Mouse (Mus musculus) G1E (cell line): ENCODE data around the gene Ppp2r5c. TPM values are rescaled to one million over a fixed set of nuclear protein-coding genes. Genes with fewer than 3 reads are reported as not detected.

Experiments used
- ATAC-seq: 2 replicates; pipeline ENCODE4 v1.8.0; 2016; ENCODE audit warnings: mild to moderate bottlenecking; ENCODE audit not compliant: insufficient number of reproducible peaks, poor library complexity, low FRiP score, severe bottlenecking; ENCODE audit errors: extremely low read depth
- DNase-seq: peaks from one replicate; pipeline ENCODE4 v3.0.0; 2012; ENCODE audit warnings: low spot score
- H3K27me3 ChIP-seq: 2 replicates; pipeline ENCODE4 v1.6.1; 2012; ENCODE audit warnings: mild to moderate bottlenecking, low read length, inconsistent platforms; ENCODE audit not compliant: insufficient read depth
- H3K36me3 ChIP-seq: replicated peaks from 2 replicates; pipeline ENCODE3; 2012; ENCODE audit warnings: mild to moderate bottlenecking, inconsistent platforms
- H3K4me1 ChIP-seq: 2 replicates; pipeline ENCODE4 v1.6.1; 2012; ENCODE audit warnings: low read depth, low read length, inconsistent platforms, mixed read lengths; ENCODE audit not compliant: insufficient read depth
- H3K4me3 ChIP-seq: 2 replicates; pipeline ENCODE4 v1.5.1; 2012; ENCODE audit warnings: low read depth, mild to moderate bottlenecking, inconsistent platforms, low read length, moderate library complexity, mixed read lengths
- H3K9me3 ChIP-seq: replicated peaks from 2 replicates; pipeline ENCODE4 v1.6.1; 2012; ENCODE audit warnings: inconsistent platforms
- CTCF ChIP-seq: IDR thresholded peaks from 2 replicates; pipeline ENCODE4 v1.5.1; 2012; ENCODE audit warnings: low read depth, low read length, inconsistent platforms, mixed read lengths
- GATA1 ChIP-seq: IDR thresholded peaks from 2 replicates; pipeline ENCODE4 v1.6.1; 2012; ENCODE audit warnings: borderline replicate concordance, low read length, inconsistent platforms, mixed read lengths
- GATA2 ChIP-seq: IDR thresholded peaks from 2 replicates; pipeline ENCODE4 v1.6.1; 2012; ENCODE audit warnings: low read depth, low read length, inconsistent platforms, borderline replicate concordance
- POLR2AphosphoS5 ChIP-seq: IDR thresholded peaks from 2 replicates; pipeline ENCODE4 v1.6.1; 2012; ENCODE audit warnings: low read depth, low read length, inconsistent platforms; ENCODE audit not compliant: insufficient replicate concordance
- TAL1 ChIP-seq: conservative IDR thresholded peaks from 2 replicates; pipeline ENCODE4 v1.6.1; 2012; ENCODE audit warnings: low read depth, low read length, inconsistent platforms, mixed read lengths
- polyA plus RNA-seq: library from polyadenylated mRNA; stranded (reverse); fragments of >175 nt; gene quantifications from 2 replicates; pipeline ENCODE4 v1.2.3, GENCODE M21; 2012
- total RNA-seq, 2 experiments: library from RNA; stranded (forward) in 1 of 2; stranded (reverse) in 1 of 2; fragments of 200-1000 nt in 1 of 2; fragments of >200 nt in 1 of 2; fragmentation: Nextera tagmentation in 1 of 2; gene quantifications; 2 replicates each; pipeline ENCODE4 v1.2.3; 2014 to 2017

Ppp2r5c gene
- total and polyA plus RNA-seq, 3 experiments = 30.6 to 282 (median 192) TPM

- Histone ChIP-seq H3K4me3 (peak within 1 kb of the TSS; percentile 82), H3K9me3 (no peaks in the 10 kb centered on the region), H3K36me3 (peaks cover 22% of the 10 kb centered on the region), H3K4me1 (peaks cover 61% of the 10 kb centered on the region), H3K27me3 (peaks cover 9% of the 10 kb centered on the region)
- DNase-seq (peak; percentile 96), ATAC-seq (peak; percentile 83)
- TF ChIP-seq CTCF (no peak), POLR2AphosphoS5 (no peak), TAL1 (no peak)
Observed at GRCm38 (mm10) chr12:110601241-110602218, 154.6 kb downstream of the Ppp2r5c start, which contains the start of gene Dync1h1. Gene Dync1h1, plus strand, starts transcription at chr12:110601452.

GRCm38 (mm10) chr12:110606161-110606560 lies 159.2 kb downstream of the Ppp2r5c start:
- no peaks in the 10 kb centered on the region for H3K27me3 ChIP-seq
- TF ChIP-seq CTCF (no peak), TAL1 (no peak), GATA2 (no peak), POLR2AphosphoS5 (no peak), GATA1 (no peak)
- H3K4me3 ChIP-seq = no peak overlapping the region
- H3K4me1 ChIP-seq = peaks cover 60% of the 10 kb centered on the region
- H3K36me3 ChIP-seq = peaks cover 67% of the 10 kb centered on the region
- no peaks in the 10 kb centered on the region for H3K9me3 ChIP-seq
- peak; percentile 69 for DNase-seq
- peak; percentile 58 for ATAC-seq

- H3K27me3 ChIP-seq = no peaks in the 10 kb centered on the region
- H3K9me3 ChIP-seq = no peaks in the 10 kb centered on the region
- DNase-seq = no peak
- ATAC-seq = no peak
- no peak overlapping the region for H3K4me3 ChIP-seq
- no peak for TF ChIP-seq GATA1
- no peak for TF ChIP-seq POLR2AphosphoS5
- TF ChIP-seq CTCF = no peak
- TF ChIP-seq GATA2 = no peak
- TF ChIP-seq TAL1 = no peak
- peaks cover 60% of the 10 kb centered on the region for H3K4me1 ChIP-seq
- peaks cover 71% of the 10 kb centered on the region for H3K36me3 ChIP-seq
Observed at GRCm38 (mm10) chr12:110606676-110607075, 159.8 kb downstream of the Ppp2r5c start.

GRCm38 (mm10) chr12:110608460-110609152 lies 161.7 kb downstream of the Ppp2r5c start:
- ATAC-seq = peak; percentile 54
- DNase-seq = no peak
- no peak overlapping the region; the same call in 1 of the 2 replicates for H3K4me3 ChIP-seq

GRCm38 (mm10) chr12:110609153-110609497 lies 162.2 kb downstream of the Ppp2r5c start:
- ATAC-seq (no peak), DNase-seq (no peak)
- Histone ChIP-seq H3K4me1 (peaks cover 39% of the 10 kb centered on the region), H3K4me3 (no peak overlapping the region; the same call in 1 of the 2 replicates), H3K9me3 (no peaks in the 10 kb centered on the region), H3K36me3 (peaks cover 89% of the 10 kb centered on the region), H3K27me3 (no peaks in the 10 kb centered on the region)
- TF ChIP-seq TAL1 (no peak), GATA2 (no peak), CTCF (no peak), GATA1 (no peak), POLR2AphosphoS5 (no peak)

More at GRCm38 (mm10) chr12:110608460-110609152, 161.7 kb downstream of the Ppp2r5c start:
- Histone ChIP-seq H3K4me1 (peaks cover 45% of the 10 kb centered on the region), H3K9me3 (no peaks in the 10 kb centered on the region), H3K36me3 (peaks cover 89% of the 10 kb centered on the region), H3K27me3 (no peaks in the 10 kb centered on the region)
- TF ChIP-seq POLR2AphosphoS5 = no peak
- TF ChIP-seq TAL1 = no peak

GRCm38 (mm10) chr12:110610713-110611112 lies 163.8 kb downstream of the Ppp2r5c start:
- TF ChIP-seq TAL1 (no peak), POLR2AphosphoS5 (no peak), GATA1 (no peak)

More at GRCm38 (mm10) chr12:110610713-110611112, 163.8 kb downstream of the Ppp2r5c start:
- Histone ChIP-seq H3K27me3 (no peaks in the 10 kb centered on the region), H3K36me3 (peaks cover 91% of the 10 kb centered on the region), H3K9me3 (no peaks in the 10 kb centered on the region), H3K4me3 (no peak overlapping the region), H3K4me1 (peaks cover 28% of the 10 kb centered on the region)
- DNase-seq = no peak
- no peak for ATAC-seq
